Mouse (Mus musculus): ENCODE measurements around the gene Ube2v1.

DNA sequence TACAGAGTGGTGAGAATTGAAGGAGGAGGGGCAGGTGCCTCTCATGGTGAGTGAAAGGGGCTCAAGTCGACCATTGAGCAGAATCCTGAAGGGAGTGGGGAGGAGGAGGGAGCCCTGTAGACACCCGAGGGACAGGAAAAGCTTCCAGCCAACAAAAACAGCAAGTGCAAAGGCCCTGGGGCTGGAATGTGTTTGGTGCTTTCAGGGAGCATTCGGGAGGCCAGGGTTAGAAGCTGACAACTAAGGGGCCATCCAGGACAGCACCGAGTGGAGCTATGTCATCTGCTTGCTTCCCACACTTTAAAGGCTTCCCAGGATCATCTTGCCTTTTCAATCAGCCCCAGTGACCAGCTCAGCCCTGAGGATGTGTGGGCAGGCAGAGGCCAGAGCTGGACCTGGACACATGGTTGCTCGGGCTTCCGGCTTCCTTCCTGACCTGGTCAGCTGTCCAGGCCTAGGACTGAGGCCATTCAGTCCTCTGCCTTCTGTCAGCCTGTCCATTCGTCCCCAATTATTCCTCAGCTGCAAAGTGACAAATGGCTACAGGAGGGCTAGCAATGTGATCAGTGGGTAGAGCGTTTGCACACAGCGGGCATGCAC lies 54.6 kb downstream of the Ube2v1 start:
- no peak for TF ChIP-seq ZNF384 (IDR thresholded peaks at IDR 0.05; ENCODE audit: low read depth, low read length)
- TF ChIP-seq CHD2 (IDR thresholded peaks at IDR 0.05; ENCODE audit: low read depth, low read length), result no peak
- no peak for TF ChIP-seq HCFC1 (IDR thresholded peaks at IDR 0.05; ENCODE audit: borderline replicate concordance, insufficient read depth, low read length)
- TF ChIP-seq ZC3H11A (IDR thresholded peaks at IDR 0.05; ENCODE audit: borderline replicate concordance, low read depth, low read length), result no peak
- no peak for TF ChIP-seq MAFK (IDR thresholded peaks at IDR 0.05; ENCODE audit: insufficient read depth, low read depth, low read length)
